Mouse (Mus musculus) thymus, adult 2 months (tissue): ENCODE measurements around the gene Qprt.

Source experiments
- CTCF ChIP-seq: fragments of 200-500 bp; IDR thresholded peaks from 2 replicates; pipeline ENCODE4 v1.5.1; 2012; ENCODE audit warnings: mild to moderate bottlenecking, control low read depth, low read length, moderate library complexity, borderline replicate concordance; ENCODE audit not compliant: control insufficient read depth, poor library complexity, insufficient read depth; ENCODE audit errors: extremely low read depth
- POLR2A ChIP-seq: fragments of 200-500 bp; IDR thresholded peaks from 2 replicates; pipeline ENCODE4 v1.6.1; 2012; ENCODE audit warnings: mild to moderate bottlenecking, low read length, control low read depth, moderate library complexity; ENCODE audit not compliant: control insufficient read depth, poor library complexity, insufficient read depth; ENCODE audit errors: extremely low read depth

GRCm38 (mm10) chr7:127101451-127102016, 20.5 kb downstream of the Qprt start:
- TF ChIP-seq CTCF (no peak), POLR2A (no peak)
